Mouse (Mus musculus): Measurements from ENCODE around the gene Ucn2. TPM values are rescaled to one million over a fixed set of nuclear protein-coding genes. Genes with fewer than 3 reads are reported as not detected.

Ucn2 gene
- polyA plus RNA-seq, 1 experiment = not detected

GRCm38 (mm10) chr9:109016973-109017604, 31.3 kb downstream of the Ucn2 start:
- TF ChIP-seq CTCF (IDR thresholded peaks at IDR 0.05; ENCODE audit: insufficient read depth, low read depth, low read length) (no peak), POLR2A (IDR thresholded peaks at IDR 0.05; ENCODE audit: insufficient read depth, low read depth, low read length) (no peak)
- 83% methylated on average over 11 of the region's 11 CpGs for WGBS

DNA sequence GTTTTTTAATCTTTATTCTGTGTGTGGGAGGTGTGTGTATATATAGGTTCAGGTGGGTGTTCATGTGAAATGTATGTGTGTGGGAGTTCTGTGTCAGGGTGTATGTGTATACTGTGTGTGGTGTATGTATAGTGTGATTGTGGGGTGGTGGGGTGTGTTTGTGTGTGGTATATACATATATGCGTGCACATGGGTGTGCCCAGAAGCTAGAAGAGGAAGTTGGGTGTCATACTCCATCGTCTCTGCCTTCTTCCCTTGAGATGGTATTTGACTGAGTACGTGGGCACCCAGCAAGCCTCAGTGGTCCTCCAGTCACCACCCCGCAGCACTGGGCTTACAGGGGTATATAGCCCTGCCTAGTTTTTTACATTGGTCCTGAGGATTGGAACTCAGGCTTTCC, 35.6 kb downstream of the Ucn2 start:
- WGBS = 89% methylated on average over 4 of the region's 4 CpGs
- H3K27ac ChIP-seq (ENCODE audit: insufficient read depth, low read depth, low read length) = no peak overlapping the region
- peaks cover 9% of the 10 kb centered on the region for H3K4me1 ChIP-seq (ENCODE audit: control insufficient read depth, insufficient read depth, low read length)
- H3K4me3 ChIP-seq (ENCODE audit: insufficient read depth, low read depth, low read length) = no peak overlapping the region
- no peak for TF ChIP-seq POLR2A (IDR thresholded peaks at IDR 0.05; ENCODE audit: insufficient read depth, low read depth, low read length)

More at GRCm38 (mm10) chr9:109016973-109017604, 31.3 kb downstream of the Ucn2 start:
- Histone ChIP-seq H3K27ac (ENCODE audit: insufficient read depth, low read depth, low read length) (no peak overlapping the region), H3K4me1 (ENCODE audit: control insufficient read depth, insufficient read depth, low read length) (peaks cover 3% of the 10 kb centered on the region; the same call in 1 of the 2 replicates), H3K4me3 (ENCODE audit: insufficient read depth, low read depth, low read length) (no peak overlapping the region)

- Histone ChIP-seq H3K4me1 (ENCODE audit: control insufficient read depth, insufficient read depth, low read length) (peaks cover 9% of the 10 kb centered on the region), H3K27ac (ENCODE audit: insufficient read depth, low read depth, low read length) (no peak overlapping the region), H3K4me3 (ENCODE audit: insufficient read depth, low read depth, low read length) (no peak overlapping the region)
- 64% methylated on average over 17 of the region's 17 CpGs for WGBS
- no peak for TF ChIP-seq POLR2A (IDR thresholded peaks at IDR 0.05; ENCODE audit: insufficient read depth, low read depth, low read length)
- TF ChIP-seq CTCF (IDR thresholded peaks at IDR 0.05; ENCODE audit: insufficient read depth, low read depth, low read length) = no peak
Measured at GRCm38 (mm10) chr9:109022866-109023685, 37.3 kb downstream of the Ucn2 start.

DNA sequence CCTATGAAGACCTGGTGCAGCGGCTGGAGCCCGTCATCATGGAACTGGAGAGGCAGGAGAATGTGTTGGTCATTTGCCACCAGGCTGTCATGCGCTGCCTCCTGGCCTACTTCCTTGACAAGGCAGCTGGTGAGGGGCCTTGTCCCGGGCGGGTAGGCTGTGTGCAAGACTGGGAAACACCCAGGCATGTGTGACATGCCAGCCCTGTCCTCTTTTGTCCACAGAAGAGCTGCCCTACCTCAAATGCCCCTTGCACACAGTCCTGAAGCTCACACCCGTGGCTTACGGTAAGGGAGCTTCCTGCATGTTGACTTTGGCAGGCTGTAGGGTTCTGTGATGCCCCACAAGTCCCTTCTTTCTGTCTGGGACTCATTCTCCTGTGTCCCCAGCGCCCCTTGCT, 41.7 kb downstream of the Ucn2 start:
- Histone ChIP-seq H3K27ac (ENCODE audit: insufficient read depth, low read depth, low read length) (no peak overlapping the region), H3K4me3 (ENCODE audit: insufficient read depth, low read depth, low read length) (no peak overlapping the region), H3K4me1 (ENCODE audit: control insufficient read depth, insufficient read depth, low read length) (peaks cover 3% of the 10 kb centered on the region; the same call in 1 of the 2 replicates)
- WGBS = 72% methylated on average over 8 of the region's 8 CpGs
- TF ChIP-seq POLR2A (IDR thresholded peaks at IDR 0.05; ENCODE audit: insufficient read depth, low read depth, low read length) = no peak
- TF ChIP-seq CTCF (IDR thresholded peaks at IDR 0.05; ENCODE audit: insufficient read depth, low read depth, low read length) = no peak

DNA sequence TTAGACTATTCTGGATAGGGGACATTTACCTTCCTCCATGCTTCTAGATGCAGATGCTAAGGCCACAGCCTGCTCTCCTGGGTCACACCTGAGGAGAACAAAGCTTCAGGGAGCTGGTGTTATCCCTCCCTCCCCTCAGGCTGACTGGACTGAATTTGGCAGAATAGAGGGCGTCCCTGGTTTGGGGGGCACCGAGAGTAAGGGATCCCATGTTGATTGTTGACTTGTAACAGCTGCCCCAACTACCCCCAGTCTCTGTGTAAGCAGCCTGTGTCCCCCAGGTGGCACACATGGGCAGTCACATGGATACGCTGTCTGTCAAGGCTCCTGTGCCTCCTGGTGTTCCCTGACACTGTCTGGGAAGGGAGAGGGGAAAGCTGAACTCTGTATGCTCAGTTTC, 42.6 kb downstream of the Ucn2 start:
- H3K27ac ChIP-seq (ENCODE audit: insufficient read depth, low read depth, low read length) = no peak overlapping the region
- no peak for TF ChIP-seq POLR2A (IDR thresholded peaks at IDR 0.05; ENCODE audit: insufficient read depth, low read depth, low read length)
- TF ChIP-seq CTCF (IDR thresholded peaks at IDR 0.05; ENCODE audit: insufficient read depth, low read depth, low read length) = no peak
- WGBS = 90% methylated on average over 3 of the region's 3 CpGs
- no peak overlapping the region for H3K4me3 ChIP-seq (ENCODE audit: insufficient read depth, low read depth, low read length)
- H3K4me1 ChIP-seq (ENCODE audit: control insufficient read depth, insufficient read depth, low read length) = no peaks in the 10 kb centered on the region

DNA sequence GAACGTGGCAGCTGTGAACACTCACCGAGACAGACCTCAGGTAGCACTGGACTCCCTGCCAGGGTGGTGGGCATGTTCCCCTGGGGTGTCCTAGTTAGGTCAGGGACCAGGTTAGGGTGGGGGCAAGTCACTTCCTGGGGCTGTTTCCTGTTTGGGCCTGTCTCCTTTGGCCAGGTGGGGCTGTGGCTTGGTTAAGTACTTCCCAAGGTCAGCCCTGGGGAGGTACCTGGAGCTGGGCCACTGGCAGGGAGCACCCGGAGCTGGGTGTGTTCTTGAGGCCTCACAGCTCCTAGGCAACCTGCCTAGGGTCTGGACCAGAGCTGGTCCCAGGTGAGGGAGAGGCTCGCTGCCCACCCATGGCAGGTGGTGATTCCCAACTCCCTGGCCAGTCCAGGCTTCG, 43.1 kb downstream of the Ucn2 start:
- H3K4me3 ChIP-seq (ENCODE audit: insufficient read depth, low read depth, low read length) = no peak overlapping the region
- no peak for TF ChIP-seq POLR2A (IDR thresholded peaks at IDR 0.05; ENCODE audit: insufficient read depth, low read depth, low read length)
- TF ChIP-seq CTCF (IDR thresholded peaks at IDR 0.05; ENCODE audit: insufficient read depth, low read depth, low read length) = no peak
- 82% methylated on average over 5 of the region's 5 CpGs for WGBS

DNA sequence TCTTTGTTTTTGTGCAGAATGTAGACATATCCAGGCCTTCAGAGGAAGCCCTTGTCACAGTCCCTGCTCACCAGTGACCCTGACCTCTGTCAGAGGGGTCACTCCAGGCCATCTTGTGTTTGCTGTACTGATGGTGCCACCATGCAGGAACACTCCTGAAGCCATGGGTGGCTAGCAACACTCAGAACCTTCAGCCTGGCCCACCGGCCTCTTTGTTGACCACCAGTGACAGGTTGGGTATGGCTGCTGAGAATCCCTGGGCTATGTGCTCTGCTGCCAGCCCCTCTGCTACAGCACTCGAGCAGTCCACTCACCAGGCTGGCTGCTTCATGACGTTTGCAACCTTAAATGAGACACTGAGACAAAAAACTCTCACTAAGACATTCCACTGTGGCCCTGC, 44.5 kb downstream of the Ucn2 start:
- WGBS = 71% methylated on average over 3 of the region's 3 CpGs
- no peaks in the 10 kb centered on the region for H3K4me1 ChIP-seq (ENCODE audit: control insufficient read depth, insufficient read depth, low read length)
- no peak overlapping the region for H3K27ac ChIP-seq (ENCODE audit: insufficient read depth, low read depth, low read length)
- H3K4me3 ChIP-seq (ENCODE audit: insufficient read depth, low read depth, low read length) = no peak overlapping the region
- TF ChIP-seq CTCF (IDR thresholded peaks at IDR 0.05; ENCODE audit: insufficient read depth, low read depth, low read length) = no peak
- TF ChIP-seq POLR2A (IDR thresholded peaks at IDR 0.05; ENCODE audit: insufficient read depth, low read depth, low read length) = no peak

More for the DNA sequence above, 43.1 kb downstream of the Ucn2 start:
- Histone ChIP-seq H3K27ac (ENCODE audit: insufficient read depth, low read depth, low read length) (no peak overlapping the region), H3K4me1 (ENCODE audit: control insufficient read depth, insufficient read depth, low read length) (no peaks in the 10 kb centered on the region)

DNA sequence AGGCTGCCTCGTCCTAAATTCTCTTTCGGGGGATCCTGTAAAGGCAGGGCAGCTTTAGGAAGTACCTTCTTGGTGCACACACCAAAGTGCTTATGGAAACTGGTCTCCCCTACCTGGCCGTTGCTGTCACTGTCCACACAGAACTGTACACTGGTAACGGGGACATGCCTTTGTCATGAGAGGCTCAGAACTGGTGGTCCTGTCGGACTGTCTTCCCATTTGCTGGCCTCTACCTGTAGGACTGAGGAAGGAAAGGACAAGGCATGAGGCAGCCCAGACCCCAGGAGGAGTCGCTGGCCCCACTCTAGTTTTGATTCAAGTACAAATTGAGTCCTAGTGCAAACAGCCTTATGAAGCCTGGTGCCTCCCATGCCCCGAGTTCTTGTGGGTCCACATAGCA, 45.2 kb downstream of the Ucn2 start:
- TF ChIP-seq POLR2A (IDR thresholded peaks at IDR 0.05; ENCODE audit: insufficient read depth, low read depth, low read length) = no peak
- TF ChIP-seq CTCF (IDR thresholded peaks at IDR 0.05; ENCODE audit: insufficient read depth, low read depth, low read length) = no peak
- WGBS = 90% methylated on average over 7 of the region's 7 CpGs
- Histone ChIP-seq H3K27ac (ENCODE audit: insufficient read depth, low read depth, low read length) (no peak overlapping the region), H3K4me3 (ENCODE audit: insufficient read depth, low read depth, low read length) (no peak overlapping the region), H3K4me1 (ENCODE audit: control insufficient read depth, insufficient read depth, low read length) (no peaks in the 10 kb centered on the region)

- WGBS = 92% methylated on average over 8 of the region's 8 CpGs
- no peak for TF ChIP-seq CTCF (IDR thresholded peaks at IDR 0.05; ENCODE audit: insufficient read depth, low read depth, low read length)
- no peak for TF ChIP-seq POLR2A (IDR thresholded peaks at IDR 0.05; ENCODE audit: insufficient read depth, low read depth, low read length)
- no peak overlapping the region for H3K4me3 ChIP-seq (ENCODE audit: insufficient read depth, low read depth, low read length)
- no peak overlapping the region for H3K27ac ChIP-seq (ENCODE audit: insufficient read depth, low read depth, low read length)
- H3K4me1 ChIP-seq (ENCODE audit: control insufficient read depth, insufficient read depth, low read length) = no peaks in the 10 kb centered on the region
Measured at GRCm38 (mm10) chr9:109031686-109032085, 45.9 kb downstream of the Ucn2 start.
